Mouse (Mus musculus) heart, adult 2 months (tissue): ENCODE measurements around the gene Pimreg. TPM values are rescaled to one million over a fixed set of nuclear protein-coding genes. Genes with fewer than 3 reads are reported as not detected.

Experiments used
- DNase-seq, 2 experiments: peaks; one replicate each; pipeline ENCODE4 v3.0.0; 2021
- H3K27ac ChIP-seq: fragments of 200-600 bp; 2 replicates; pipeline ENCODE4 v1.8.1; 2022
- H3K27me3 ChIP-seq: fragments of 200-500 bp; 2 replicates; pipeline ENCODE4 v1.6.1; 2012; ENCODE audit warnings: mild to moderate bottlenecking, low read length, inconsistent platforms, mixed read lengths; ENCODE audit not compliant: control insufficient read depth, insufficient read depth
- H3K36me3 ChIP-seq: fragments of 200-500 bp; 2 replicates; pipeline ENCODE4 v1.6.1; 2012; ENCODE audit warnings: low read length, inconsistent platforms; ENCODE audit not compliant: control insufficient read depth, insufficient read depth
- H3K4me1 ChIP-seq: fragments of 200-500 bp; 2 replicates; pipeline ENCODE4 v1.6.1; 2011; ENCODE audit warnings: low read length; ENCODE audit not compliant: control insufficient read depth, insufficient read depth
- H3K4me3 ChIP-seq: fragments of 200-600 bp; 2 replicates; pipeline ENCODE4 v1.8.1; 2022
- H3K79me2 ChIP-seq: fragments of 200-500 bp; replicated peaks from 2 replicates; pipeline ENCODE4 v1.6.1; 2012; ENCODE audit warnings: mild to moderate bottlenecking, inconsistent platforms, low read length, moderate library complexity, mixed read lengths; ENCODE audit not compliant: control insufficient read depth, insufficient read depth
- H3K9ac ChIP-seq: fragments of 200-500 bp; 2 replicates; pipeline ENCODE4 v1.6.1; 2012; ENCODE audit warnings: low read depth, mild to moderate bottlenecking, control low read depth, inconsistent platforms, low read length, mixed read lengths
- CTCF ChIP-seq: fragments of 200-600 bp; IDR thresholded peaks from 2 replicates; pipeline ENCODE4 v1.8.1; 2022; ENCODE audit warnings: antibody characterized with exemption, mild to moderate bottlenecking, moderate library complexity
- EP300 ChIP-seq: fragments of 200-500 bp; IDR thresholded peaks from 2 replicates; pipeline ENCODE4 v1.6.1; 2011; ENCODE audit warnings: low read depth, low read length, control low read depth; ENCODE audit not compliant: insufficient read depth
- POLR2A ChIP-seq: fragments of 200-500 bp; IDR thresholded peaks from 2 replicates; pipeline ENCODE4 v1.6.1; 2011; ENCODE audit warnings: mild to moderate bottlenecking, low read depth, low read length, control low read depth; ENCODE audit not compliant: insufficient read depth
- WGBS: fragments of 180-500 bp; shearing (Covaris S2); methylation state at CpG from one replicate; pipeline ENCODE4 v1.1.7; 2018; 5-methylcytosine and 5-hydroxymethylcytosine counted together
- intact Hi-C: fragments of 180-260 bp; cut with DNase I; formaldehyde crosslinking; loops from one replicate; pipeline ENCODE4 v1.15.1; 2025
- polyA plus RNA-seq: library from polyadenylated mRNA; depleted of rRNA; stranded (reverse); fragments of >200 nt; gene quantifications from 2 replicates; pipeline ENCODE4 v1.2.3, GENCODE M21; 2012
- total RNA-seq, 2 experiments: library from RNA; stranded (reverse); gene quantifications; 2 replicates each; pipeline ENCODE4 v1.2.3; 2021

The Pimreg gene
- total and polyA plus RNA-seq, 3 experiments: 0.45 to 0.75 TPM; not detected in 1

- intact Hi-C loops: no loop called here
- DNase-seq: no peak
- Histone ChIP-seq H3K9ac (no peak overlapping the region), H3K4me3 (peak overlapping the region; percentile 69), H3K79me2 (no peaks in the 10 kb centered on the region), H3K4me1 (peaks cover 2% of the 10 kb centered on the region), H3K27me3 (no peaks in the 10 kb centered on the region), H3K27ac (no peak overlapping the region), H3K36me3 (no peaks in the 10 kb centered on the region)
- TF ChIP-seq EP300 (no peak), POLR2A (no peak), CTCF (no peak)
- under 1% methylated on average over 14 of the region's 14 CpGs for WGBS
These were observed 799 bp downstream of the Pimreg start for GRCm38 (mm10) chr11:72042631-72043030.

- intact Hi-C loops: no loop called here
- Histone ChIP-seq H3K9ac (no peak overlapping the region), H3K4me3 (no peak overlapping the region)
These were observed 2.4 kb downstream of the Pimreg start for GRCm38 (mm10) chr11:72044231-72044630.

GRCm38 (mm10) chr11:72048730-72049129, 6.9 kb downstream of the Pimreg start:
- no peaks in the 10 kb centered on the region for H3K36me3 ChIP-seq
- TF ChIP-seq CTCF (no peak), EP300 (no peak), POLR2A (no peak)
- DNase-seq: no peak
- 88% methylated on average over 6 of the region's 6 CpGs for whole genome bisulfite sequencing
- intact Hi-C loops: no loop called here
- no peaks in the 10 kb centered on the region for H3K79me2 ChIP-seq
- no peak overlapping the region for H3K4me3 ChIP-seq
- no peak overlapping the region for H3K27ac ChIP-seq
- no peak overlapping the region for H3K9ac ChIP-seq
- H3K27me3 ChIP-seq: no peaks in the 10 kb centered on the region
- H3K4me1 ChIP-seq: no peaks in the 10 kb centered on the region

More at GRCm38 (mm10) chr11:72044231-72044630, 2.4 kb downstream of the Pimreg start:
- H3K36me3 ChIP-seq: no peaks in the 10 kb centered on the region
- peaks cover 2% of the 10 kb centered on the region for H3K4me1 ChIP-seq
- WGBS: 35% methylated on average over 3 of the region's 3 CpGs
- no peak for TF ChIP-seq POLR2A
- TF ChIP-seq CTCF: no peak
- TF ChIP-seq EP300: no peak
- no peaks in the 10 kb centered on the region for H3K27me3 ChIP-seq
- DNase-seq: no peak
- H3K79me2 ChIP-seq: no peaks in the 10 kb centered on the region
- H3K27ac ChIP-seq: no peak overlapping the region

- H3K36me3 ChIP-seq: no peaks in the 10 kb centered on the region
- WGBS: 92% methylated on average over 8 of the region's 8 CpGs
- DNase-seq: no peak
- no peak overlapping the region for H3K27ac ChIP-seq
- intact Hi-C loops: no loop called here
- no peak overlapping the region for H3K4me3 ChIP-seq
- H3K27me3 ChIP-seq: no peaks in the 10 kb centered on the region
- TF ChIP-seq POLR2A (no peak), CTCF (no peak), EP300 (no peak)
- H3K79me2 ChIP-seq: no peaks in the 10 kb centered on the region
- H3K4me1 ChIP-seq: no peaks in the 10 kb centered on the region
- no peak overlapping the region for H3K9ac ChIP-seq
These were observed 7.4 kb downstream of the Pimreg start for GRCm38 (mm10) chr11:72049171-72049759.

GRCm38 (mm10) chr11:72050168-72050894, 8.5 kb downstream of the Pimreg start:
- TF ChIP-seq EP300: no peak
- no peak for TF ChIP-seq POLR2A
- H3K9ac ChIP-seq: no peak overlapping the region
- no peaks in the 10 kb centered on the region for H3K36me3 ChIP-seq
- WGBS: 41% methylated on average over 14 of the region's 14 CpGs
- no peak overlapping the region for H3K4me3 ChIP-seq
- H3K27ac ChIP-seq: no peak overlapping the region
- H3K79me2 ChIP-seq: no peaks in the 10 kb centered on the region
- intact Hi-C loops: no loop called here
- H3K4me1 ChIP-seq: no peaks in the 10 kb centered on the region
- DNase-seq: no peak
- H3K27me3 ChIP-seq: no peaks in the 10 kb centered on the region
